Mouse (Mus musculus) spleen, adult 18-20 months (tissue): Measurements from ENCODE around the gene Ttc22.
A peak's percentile ranks its signal among the peaks of the same experiment; 100 is the strongest.

Experiments used
- DNase-seq, 2 experiments: peaks; one replicate each; pipeline ENCODE4 v3.0.0; 2022; ENCODE audit warnings: mixed read lengths in 2 of 2

Gene Ttc22

GRCm38 (mm10) chr4:106617056-106617455 lies 5.2 kb upstream of the Ttc22 start, which contains the start of gene Lexm:
Lexm (minus strand) TSS chr4:106617241.
- DNase-seq: no peak

GRCm38 (mm10) chr4:106618898-106619297 lies 3.3 kb upstream of the Ttc22 start:
- DNase-seq: no peak

GRCm38 (mm10) chr4:106621428-106621827 lies 804 bp upstream of the Ttc22 start:
- DNase-seq: no peak

- DNase-seq: no peak
Observed at GRCm38 (mm10) chr4:106622712-106623111, 480 bp downstream of the Ttc22 start.

GRCm38 (mm10) chr4:106624271-106624670 lies 2.0 kb downstream of the Ttc22 start:
- no peak for DNase-seq

GRCm38 (mm10) chr4:106627809-106628208 lies 5.6 kb downstream of the Ttc22 start:
- no peak for DNase-seq

- DNase-seq: no peak
Observed at GRCm38 (mm10) chr4:106628650-106629360, 6.6 kb downstream of the Ttc22 start.

GRCm38 (mm10) chr4:106629374-106629773 lies 7.1 kb downstream of the Ttc22 start:
- DNase-seq: no peak

- DNase-seq: peak in 1 of 2 experiments; percentile 57
Observed at GRCm38 (mm10) chr4:106630333-106631220, 8.3 kb downstream of the Ttc22 start.

- no peak for DNase-seq
Observed at GRCm38 (mm10) chr4:106632313-106632712, 10.1 kb downstream of the Ttc22 start.

- DNase-seq: no peak
Observed at GRCm38 (mm10) chr4:106633281-106634085, 11.3 kb downstream of the Ttc22 start.

- no peak for DNase-seq
Observed at GRCm38 (mm10) chr4:106634086-106634479, 11.9 kb downstream of the Ttc22 start.

- DNase-seq: no peak
Observed at GRCm38 (mm10) chr4:106643483-106644217, 21.4 kb downstream of the Ttc22 start.

- DNase-seq: no peak
Observed at GRCm38 (mm10) chr4:106644218-106644610, 22.0 kb downstream of the Ttc22 start.

- no peak for DNase-seq
Observed at GRCm38 (mm10) chr4:106645797-106646196, 23.6 kb downstream of the Ttc22 start.

GRCm38 (mm10) chr4:106647137-106647536 lies 24.9 kb downstream of the Ttc22 start:
- DNase-seq: no peak

GRCm38 (mm10) chr4:106650833-106651527 lies 28.7 kb downstream of the Ttc22 start, which contains the start of gene Pars2:
Pars2 (plus strand) TSS chr4:106651069.
- DNase-seq: peak; percentile 92 to 94

GRCm38 (mm10) chr4:106652546-106652945 lies 30.3 kb downstream of the Ttc22 start:
- DNase-seq: no peak

- no peak for DNase-seq
Observed at GRCm38 (mm10) chr4:106653051-106653450, 30.8 kb downstream of the Ttc22 start.

GRCm38 (mm10) chr4:106655681-106656080 lies 33.4 kb downstream of the Ttc22 start:
- no peak for DNase-seq

- DNase-seq: no peak
Observed at GRCm38 (mm10) chr4:106663956-106664470, 41.8 kb downstream of the Ttc22 start.
